Mouse (Mus musculus) lung, embryonic 14.5 days (tissue): ENCODE data around the gene Cyth4. TPM values are rescaled to one million over a fixed set of nuclear protein-coding genes. Genes with fewer than 3 reads are reported as not detected.

ENCODE experiments used
- ATAC-seq: fragments of 200-750 bp; cut with Nextera tagmentation; 2 replicates; pipeline ENCODE4 v1.8.0; 2017; ENCODE audit warnings: mild to moderate bottlenecking, moderate TSS enrichment, moderate library complexity; ENCODE audit not compliant: insufficient read depth
- DNase-seq: peaks from one replicate; pipeline ENCODE4 v3.0.0-alpha.2; 2015
- H3K27ac ChIP-seq: fragments of 300-500 bp; sonication (generic); 2 replicates; pipeline ENCODE4 v1.5.1; 2014; ENCODE audit warnings: low read depth, mild to moderate bottlenecking, moderate library complexity
- H3K27me3 ChIP-seq: fragments of 300-500 bp; sonication (generic); 2 replicates; pipeline ENCODE4 v1.6.1; 2014; ENCODE audit warnings: low read length, control low read depth; ENCODE audit not compliant: insufficient read depth
- H3K36me3 ChIP-seq: fragments of 300-500 bp; sonication (generic); 2 replicates; pipeline ENCODE4 v1.6.1; 2014; ENCODE audit warnings: control low read depth; ENCODE audit not compliant: insufficient read depth
- H3K4me1 ChIP-seq: fragments of 300-500 bp; sonication (generic); 2 replicates; pipeline ENCODE4 v1.6.1; 2014; ENCODE audit warnings: antibody characterized with exemption, control low read depth; ENCODE audit not compliant: insufficient read depth
- H3K4me2 ChIP-seq: fragments of 300-500 bp; sonication (generic); 2 replicates; pipeline ENCODE4 v1.6.1; 2014; ENCODE audit warnings: mild to moderate bottlenecking
- H3K4me3 ChIP-seq: fragments of 300-500 bp; sonication (generic); 2 replicates; pipeline ENCODE4 v1.5.1; 2014; ENCODE audit warnings: low read depth, low read length
- H3K9ac ChIP-seq: fragments of 300-500 bp; sonication (generic); 2 replicates; pipeline ENCODE4 v1.6.1; 2014
- H3K9me3 ChIP-seq: fragments of 300-500 bp; sonication (generic); 2 replicates; pipeline ENCODE4 v1.6.1; 2016; ENCODE audit warnings: low read depth, low read length, control low read depth
- CTCF ChIP-seq: IDR thresholded peaks from 2 replicates; pipeline ENCODE4 v1.5.1; 2016; ENCODE audit warnings: antibody characterized with exemption, low read depth
- WGBS: fragments of 180-500 bp; shearing (Covaris S2); extraction: QIAGEN DNeasy Blood & Tissue Kit; methylation state at CpG from one replicate; pipeline ENCODE4 v1.1.7; 2014; 5-methylcytosine and 5-hydroxymethylcytosine counted together
- polyA plus RNA-seq: library from polyadenylated mRNA; unstranded; fragments of >200 nt; fragmentation: Nextera tagmentation; extraction: Ambion mirVana; gene quantifications from 2 replicates; pipeline ENCODE4 v1.2.1, GENCODE M21; 2014

Cyth4 gene
- polyA plus RNA-seq, 1 experiment from 2014 or later: 4.9 TPM

GRCm38 (mm10) chr15:78614536-78614935 lies 17.7 kb downstream of the Cyth4 start:
- H3K27ac ChIP-seq: no peak overlapping the region
- H3K4me1 ChIP-seq: no peaks in the 10 kb centered on the region
- H3K4me2 ChIP-seq: no peak overlapping the region
- WGBS: 83% methylated on average over 7 of the region's 7 CpGs
- H3K27me3 ChIP-seq: no peaks in the 10 kb centered on the region
- H3K36me3 ChIP-seq: no peaks in the 10 kb centered on the region
- H3K9me3 ChIP-seq: no peaks in the 10 kb centered on the region
- H3K9ac ChIP-seq: no peak overlapping the region
- DNase-seq (no peak), ATAC-seq (no peak)
- H3K4me3 ChIP-seq: no peak overlapping the region
- TF ChIP-seq CTCF: no peak

GRCm38 (mm10) chr15:78616973-78617372 lies 20.1 kb downstream of the Cyth4 start:
- ATAC-seq: no peak
- Histone ChIP-seq H3K27me3 (no peaks in the 10 kb centered on the region), H3K36me3 (no peaks in the 10 kb centered on the region), H3K27ac (no peak overlapping the region), H3K4me1 (no peaks in the 10 kb centered on the region), H3K9ac (no peak overlapping the region), H3K4me2 (no peak overlapping the region), H3K9me3 (no peaks in the 10 kb centered on the region), H3K4me3 (no peak overlapping the region)
- TF ChIP-seq CTCF: no peak
- 54% methylated on average over 2 of the region's 2 CpGs for WGBS
- DNase-seq: no peak

GRCm38 (mm10) chr15:78623426-78623825 lies 26.6 kb downstream of the Cyth4 start:
- H3K9ac ChIP-seq: no peak overlapping the region
- no peak overlapping the region for H3K4me2 ChIP-seq
- H3K36me3 ChIP-seq: no peaks in the 10 kb centered on the region
- no peak overlapping the region for H3K27ac ChIP-seq
- 14% methylated on average over 5 of the region's 5 CpGs for WGBS
- H3K4me1 ChIP-seq: no peaks in the 10 kb centered on the region
- no peak overlapping the region for H3K4me3 ChIP-seq
- no peaks in the 10 kb centered on the region for H3K27me3 ChIP-seq
- DNase-seq (peak; percentile 88), ATAC-seq (no peak)
- TF ChIP-seq CTCF: peak; percentile 95
- no peaks in the 10 kb centered on the region for H3K9me3 ChIP-seq

GRCm38 (mm10) chr15:78624431-78624950 lies 27.6 kb downstream of the Cyth4 start:
- Histone ChIP-seq H3K4me2 (no peak overlapping the region), H3K36me3 (no peaks in the 10 kb centered on the region), H3K9ac (no peak overlapping the region), H3K4me3 (no peak overlapping the region), H3K27me3 (no peaks in the 10 kb centered on the region), H3K27ac (peak overlapping the region; percentile 54; the same call in 1 of the 2 replicates), H3K4me1 (no peaks in the 10 kb centered on the region), H3K9me3 (no peaks in the 10 kb centered on the region)
- no peak for TF ChIP-seq CTCF
- ATAC-seq (peak; percentile 83), DNase-seq (peak; percentile 82)
- WGBS: 39% methylated on average over 13 of the region's 13 CpGs

- ATAC-seq: no peak
- TF ChIP-seq CTCF: no peak
- 75% methylated on average over 3 of the region's 3 CpGs for WGBS
These were observed 28.1 kb downstream of the Cyth4 start for GRCm38 (mm10) chr15:78624961-78625360.

GRCm38 (mm10) chr15:78626285-78626684 lies 29.4 kb downstream of the Cyth4 start:
- Histone ChIP-seq H3K4me3 (no peak overlapping the region), H3K27ac (no peak overlapping the region), H3K4me2 (no peak overlapping the region), H3K9me3 (no peaks in the 10 kb centered on the region), H3K9ac (no peak overlapping the region), H3K27me3 (no peaks in the 10 kb centered on the region), H3K4me1 (no peaks in the 10 kb centered on the region), H3K36me3 (no peaks in the 10 kb centered on the region)
- TF ChIP-seq CTCF: no peak
- DNase-seq: no peak
- WGBS: 82% methylated on average over 13 of the region's 13 CpGs
- ATAC-seq: no peak

More at GRCm38 (mm10) chr15:78624961-78625360, 28.1 kb downstream of the Cyth4 start:
- H3K9me3 ChIP-seq: no peaks in the 10 kb centered on the region
- DNase-seq: no peak
- H3K9ac ChIP-seq: no peak overlapping the region
- no peak overlapping the region for H3K4me3 ChIP-seq
- no peaks in the 10 kb centered on the region for H3K36me3 ChIP-seq
- no peak overlapping the region for H3K4me2 ChIP-seq
- H3K4me1 ChIP-seq: no peaks in the 10 kb centered on the region
- H3K27me3 ChIP-seq: no peaks in the 10 kb centered on the region
- H3K27ac ChIP-seq: no peak overlapping the region; the same call in 1 of the 2 replicates

- no peak for ATAC-seq
- H3K4me1 ChIP-seq: no peaks in the 10 kb centered on the region
- H3K9me3 ChIP-seq: no peaks in the 10 kb centered on the region
- no peaks in the 10 kb centered on the region for H3K36me3 ChIP-seq
- no peak overlapping the region for H3K9ac ChIP-seq
- H3K27ac ChIP-seq: no peak overlapping the region
- no peak for DNase-seq
- no peak for TF ChIP-seq CTCF
- 69% methylated on average over 2 of the region's 2 CpGs for WGBS
- H3K4me2 ChIP-seq: no peak overlapping the region
- H3K4me3 ChIP-seq: no peak overlapping the region
- no peaks in the 10 kb centered on the region for H3K27me3 ChIP-seq
These were observed 35.5 kb downstream of the Cyth4 start for GRCm38 (mm10) chr15:78632387-78632786.
